Mouse (Mus musculus): ENCODE measurements around the gene Zdhhc19.

The Zdhhc19 gene

DNA sequence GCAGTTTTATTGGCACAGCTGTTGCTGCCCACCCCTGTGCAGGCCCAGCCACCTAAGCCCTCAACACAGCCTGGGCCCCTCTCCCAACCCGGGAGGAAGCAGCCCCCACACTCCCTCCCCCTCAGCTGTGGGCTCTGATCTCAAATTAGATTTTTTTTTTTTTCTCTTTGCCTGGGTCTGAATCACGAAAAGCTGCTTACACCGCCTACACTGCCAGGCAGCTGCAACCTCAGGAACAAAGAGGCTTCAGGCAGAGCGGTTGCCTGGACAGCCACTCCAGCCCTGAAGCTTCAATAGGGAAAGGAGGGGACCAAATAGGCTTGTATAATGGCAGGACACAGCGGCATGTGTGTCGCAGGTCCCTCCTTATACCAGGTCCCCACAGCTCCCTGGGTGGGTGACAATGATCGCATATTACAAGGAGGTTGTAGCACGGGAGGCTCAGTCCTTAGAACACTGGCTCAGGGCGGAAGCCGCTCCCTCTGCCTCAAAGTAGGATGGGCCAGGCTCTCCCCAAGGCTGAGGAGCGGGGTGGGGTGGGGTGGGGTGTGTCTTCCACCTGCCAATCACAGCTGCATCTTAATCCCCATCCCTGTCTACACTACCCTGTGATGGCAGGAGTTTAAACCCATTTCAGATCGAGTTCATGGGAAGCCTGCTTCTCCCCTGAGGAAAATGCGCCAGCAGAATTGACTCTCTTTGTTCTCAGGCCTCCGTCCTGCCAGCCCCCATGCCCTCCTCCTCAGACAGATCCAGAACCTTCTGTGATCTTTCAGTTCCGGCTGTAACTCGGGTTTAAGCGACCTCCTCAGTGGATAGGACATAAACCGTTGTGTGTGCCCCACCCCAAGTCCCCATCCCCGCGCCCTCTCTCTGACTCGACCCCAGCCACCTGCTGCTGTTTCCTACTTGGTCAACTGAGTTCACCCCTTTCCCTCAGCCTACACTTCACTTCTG is 20.2 kb downstream of the Zdhhc19 start:
- DNase-seq (ENCODE audit: low spot score in 2 of 2) = peak; percentile 83 to 86

DNA sequence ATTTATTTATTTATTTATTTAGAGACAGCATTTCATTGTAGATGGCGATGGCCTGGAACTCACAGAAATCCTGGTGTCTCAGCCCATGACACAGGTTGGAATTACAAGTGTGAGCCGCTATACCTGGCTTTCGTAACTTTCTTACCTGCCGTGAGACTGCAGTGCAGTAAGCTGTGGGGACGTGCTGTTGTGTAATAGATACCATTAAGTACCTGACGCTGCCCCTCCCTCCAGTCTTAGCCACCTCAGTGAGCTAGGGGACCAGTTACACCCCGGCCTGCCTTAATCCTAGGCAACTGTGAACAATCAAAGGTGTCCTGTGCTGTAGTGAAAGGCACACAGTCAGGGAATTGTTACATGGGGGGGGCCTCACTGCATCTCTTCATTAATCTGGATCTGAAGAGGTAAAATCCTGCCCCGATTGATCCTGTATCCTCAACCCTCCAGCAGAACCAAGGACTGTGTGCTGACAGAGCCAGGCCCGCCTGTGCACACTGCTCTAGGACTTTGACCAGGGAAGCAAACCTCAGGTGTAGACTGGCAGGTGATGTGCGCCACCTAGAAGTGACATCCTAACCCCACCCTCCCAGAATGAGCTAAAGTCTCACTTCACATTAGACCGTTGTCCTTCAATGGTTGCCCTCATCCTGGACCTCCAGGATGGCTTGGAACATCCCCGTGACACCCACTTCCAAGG is 21.9 kb downstream of the Zdhhc19 start:
- DNase-seq (ENCODE audit: low spot score in 2 of 2) = no peak

- no peak for DNase-seq (ENCODE audit: low spot score in 2 of 2)
Measured at GRCm38 (mm10) chr16:32519656-32520371, 23.7 kb downstream of the Zdhhc19 start.

DNA sequence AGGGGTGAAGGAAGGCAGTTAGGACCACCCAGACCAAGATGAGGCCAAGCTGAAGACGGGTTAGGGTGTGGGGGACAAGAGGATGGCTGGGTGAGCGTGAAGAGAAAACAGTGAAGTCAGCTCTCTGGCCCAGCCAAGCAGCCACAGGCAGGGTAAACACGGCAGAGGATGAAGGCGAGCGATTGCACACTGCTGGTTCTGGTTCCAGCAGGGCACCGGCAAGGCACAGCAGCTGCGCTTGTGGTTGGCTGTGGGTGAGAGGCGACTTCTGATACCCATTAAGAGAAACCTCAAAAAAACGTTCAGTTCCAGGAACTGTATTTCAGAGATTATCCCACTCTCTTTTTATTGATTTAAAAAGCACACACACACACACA is 24.3 kb downstream of the Zdhhc19 start:
- DNase-seq (ENCODE audit: low spot score in 2 of 2) = no peak

GRCm38 (mm10) chr16:32522578-32523194 is 26.6 kb downstream of the Zdhhc19 start:
- no peak for DNase-seq (ENCODE audit: low spot score in 2 of 2)

- no peak for DNase-seq (ENCODE audit: low spot score in 2 of 2)
Measured at GRCm38 (mm10) chr16:32523462-32524243, 27.6 kb downstream of the Zdhhc19 start.

GRCm38 (mm10) chr16:32524244-32524615 is 28.2 kb downstream of the Zdhhc19 start:
- no peak for DNase-seq (ENCODE audit: low spot score in 2 of 2)

DNA sequence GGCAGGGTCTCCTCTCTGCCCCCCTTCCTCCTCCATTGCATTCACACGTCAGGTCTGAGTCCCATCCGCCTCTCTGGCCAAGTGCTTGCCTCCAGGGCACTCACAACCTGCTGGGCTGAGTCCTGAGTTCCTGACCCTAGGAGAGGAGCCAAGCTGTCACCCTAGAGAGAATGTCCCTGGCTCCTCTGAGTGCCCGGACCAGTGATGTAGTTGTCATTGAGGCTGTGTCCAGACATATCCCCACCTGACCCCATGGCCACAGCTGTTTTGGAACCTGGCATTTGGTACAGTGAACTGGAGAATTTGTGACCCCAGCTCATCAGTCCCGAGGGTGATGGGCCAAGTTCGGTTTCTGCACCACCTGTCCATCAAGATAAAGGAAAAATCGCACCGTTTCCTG is 30.8 kb downstream of the Zdhhc19 start:
- DNase-seq (ENCODE audit: low spot score in 2 of 2) = no peak

DNA sequence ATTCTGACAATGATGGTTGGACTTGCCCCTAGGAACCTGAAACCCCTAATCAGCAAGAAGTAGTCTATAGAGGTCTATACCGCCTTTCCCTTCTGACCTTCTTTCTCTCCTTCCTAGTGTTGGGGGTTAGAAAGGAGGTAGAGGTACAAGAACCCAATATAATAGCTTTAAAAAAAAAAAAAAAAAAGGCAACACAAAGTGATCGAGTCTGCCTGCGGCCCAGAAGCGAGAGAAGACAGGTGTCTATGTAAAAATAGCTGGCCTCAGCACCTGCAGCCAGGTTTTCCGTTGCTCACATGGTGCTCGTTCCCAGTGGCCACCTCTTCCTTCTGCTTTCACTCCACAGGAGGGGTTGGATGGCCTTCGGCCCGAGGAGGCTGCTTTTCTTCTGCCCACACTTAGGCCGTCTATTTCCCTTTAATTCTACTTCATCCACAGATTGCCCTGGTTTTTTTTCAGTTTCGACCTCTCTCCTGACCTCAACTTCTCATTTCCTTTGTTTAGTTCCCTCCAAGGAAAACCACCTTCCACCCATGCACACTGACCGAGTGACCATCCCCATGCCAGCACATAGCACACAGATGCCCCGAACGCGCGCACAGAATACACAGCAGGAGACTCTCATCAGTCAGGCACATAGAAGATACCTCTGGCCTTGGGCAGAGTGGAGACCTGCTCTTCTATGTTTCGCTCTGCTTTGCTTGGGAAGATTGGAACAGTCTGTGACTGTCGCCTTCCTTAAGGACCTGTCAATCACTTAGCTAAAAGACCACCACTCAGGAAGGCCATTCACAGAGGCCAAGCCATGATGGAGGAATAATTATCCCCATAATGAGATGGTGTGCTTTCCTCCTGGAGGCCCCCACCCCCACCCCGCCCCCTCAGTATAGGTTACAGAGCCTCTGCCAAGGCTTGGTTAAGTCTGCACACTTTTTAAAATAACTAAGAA is 37.1 kb downstream of the Zdhhc19 start:
- DNase-seq (ENCODE audit: low spot score in 2 of 2) = no peak

DNA sequence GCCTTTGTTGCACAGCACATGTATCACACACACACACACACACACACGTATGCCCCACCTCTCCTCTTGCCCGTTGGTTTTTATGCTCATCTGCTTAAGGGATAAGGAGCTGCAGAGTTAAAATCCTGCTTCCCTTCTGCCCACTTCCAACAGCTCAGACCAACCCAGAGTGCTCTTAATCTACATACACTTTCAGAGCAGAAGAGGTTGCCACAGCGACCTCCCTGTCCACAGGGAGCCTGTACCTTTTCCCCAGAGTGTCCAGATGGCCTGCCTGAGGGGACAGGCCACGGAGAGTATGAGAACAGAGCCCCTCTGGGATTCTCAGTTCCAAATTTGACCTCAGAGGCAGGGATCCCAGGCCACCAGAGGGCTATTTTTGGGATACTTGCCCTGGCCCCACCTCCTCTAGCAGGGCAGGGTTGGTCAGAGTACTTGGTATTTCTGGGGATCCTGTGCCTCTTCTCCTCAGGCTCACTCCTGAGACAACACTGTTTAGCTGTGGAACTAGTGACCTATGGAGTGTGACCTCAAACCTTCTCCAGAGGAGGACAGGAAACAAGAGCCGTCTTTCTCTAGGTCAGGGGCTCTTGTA is 39.2 kb downstream of the Zdhhc19 start:
- DNase-seq (ENCODE audit: low spot score in 2 of 2) = no peak

DNA sequence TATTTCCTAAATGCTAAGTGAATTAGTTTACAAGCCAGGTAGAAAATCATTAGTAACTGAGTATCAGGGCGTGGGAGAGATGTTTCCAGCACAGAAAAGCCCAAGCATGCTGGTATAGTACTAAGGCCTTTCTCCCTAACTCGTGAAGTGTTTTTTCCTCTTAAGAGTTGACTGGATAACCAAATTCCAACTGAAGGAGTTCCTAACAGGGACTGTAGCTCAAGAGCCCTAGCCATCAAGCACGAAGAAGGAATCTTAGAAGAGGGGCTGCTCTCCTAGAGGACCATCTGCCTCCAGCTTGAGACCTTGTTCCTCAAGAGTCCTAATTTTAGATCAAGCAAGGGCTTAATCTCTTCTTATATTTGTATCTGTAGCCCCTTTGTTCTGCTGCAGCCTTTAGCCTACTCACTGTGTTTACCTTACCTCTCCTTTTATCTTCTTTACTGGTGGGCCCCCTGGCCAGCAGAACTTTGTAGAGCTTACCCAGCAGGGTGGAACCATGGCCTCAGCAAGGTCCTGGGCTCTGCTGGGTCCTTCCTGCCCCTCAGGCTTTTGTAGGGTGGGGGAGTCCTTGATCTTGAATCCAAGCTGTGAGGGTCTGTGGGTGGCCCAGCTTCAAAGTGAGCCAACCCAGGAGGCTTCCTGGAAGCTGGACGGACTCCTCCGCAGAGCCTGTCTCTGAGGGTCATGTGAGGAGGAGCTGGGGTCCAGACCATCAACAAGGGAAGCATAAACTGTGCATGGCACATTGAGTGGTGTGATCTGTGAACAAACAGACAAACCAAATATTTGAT is 42.0 kb downstream of the Zdhhc19 start:
- no peak for DNase-seq (ENCODE audit: low spot score in 2 of 2)

- DNase-seq (ENCODE audit: low spot score in 2 of 2) = no peak
Measured at GRCm38 (mm10) chr16:32538761-32539255, 42.7 kb downstream of the Zdhhc19 start.

DNA sequence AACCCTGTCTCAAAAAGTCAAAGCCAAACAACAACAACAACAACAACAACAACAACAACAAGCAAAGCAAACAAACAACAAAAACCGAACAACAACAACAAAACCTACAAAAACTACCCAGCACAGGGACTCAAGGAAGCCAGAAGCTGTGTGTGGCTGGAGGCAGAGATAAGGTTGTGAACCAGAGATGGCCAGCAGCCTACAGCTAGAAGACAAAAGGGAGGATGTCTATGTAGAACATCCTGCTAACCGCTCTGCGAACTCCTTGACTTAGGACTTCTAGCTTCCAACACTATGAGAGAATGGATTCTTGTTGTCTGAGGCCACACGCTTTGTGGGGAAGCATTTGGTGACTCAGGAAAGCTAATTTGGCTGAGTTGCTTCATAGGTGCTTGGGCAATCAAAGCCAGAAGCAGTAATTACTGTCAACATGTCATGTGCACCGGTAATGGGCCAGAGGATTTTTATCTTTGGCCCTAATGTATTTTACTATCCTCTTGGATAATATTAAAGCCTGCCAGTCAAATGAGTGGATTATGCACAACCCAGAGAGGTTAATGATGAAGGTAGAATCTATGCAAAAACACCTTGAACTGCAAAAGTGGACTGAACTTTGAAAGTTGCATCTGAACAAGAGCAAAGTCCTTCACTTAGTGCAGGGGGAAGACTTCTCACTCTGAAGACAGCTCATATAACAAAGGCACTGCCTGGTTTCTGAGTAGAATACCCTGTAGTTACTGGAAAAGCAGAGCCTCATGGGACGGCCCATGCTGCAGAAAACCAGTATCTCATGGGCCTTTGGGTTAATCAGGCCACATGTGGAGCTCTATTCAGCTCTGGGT is 45.5 kb downstream of the Zdhhc19 start:
- no peak for DNase-seq (ENCODE audit: low spot score in 2 of 2)

DNA sequence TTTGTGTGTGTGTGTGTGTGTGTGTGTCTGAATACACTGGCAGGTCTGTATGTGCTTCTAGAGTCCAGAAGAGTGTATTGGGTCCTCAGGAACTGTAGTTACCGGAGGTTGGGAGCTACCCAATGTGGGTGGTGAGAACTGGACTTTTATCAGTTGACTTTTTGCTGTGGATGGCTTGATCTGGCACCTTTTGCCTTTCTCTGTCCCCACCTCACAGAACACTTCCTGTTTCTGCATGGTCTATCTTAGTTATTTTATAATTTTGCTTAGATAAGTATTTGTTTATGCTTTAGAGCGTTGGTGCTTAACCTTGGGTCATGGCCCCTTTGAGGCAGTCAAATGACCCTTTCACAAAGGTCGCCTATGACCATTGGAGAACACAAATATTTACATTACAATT is 47.4 kb downstream of the Zdhhc19 start:
- no peak for DNase-seq (ENCODE audit: low spot score in 2 of 2)

DNA sequence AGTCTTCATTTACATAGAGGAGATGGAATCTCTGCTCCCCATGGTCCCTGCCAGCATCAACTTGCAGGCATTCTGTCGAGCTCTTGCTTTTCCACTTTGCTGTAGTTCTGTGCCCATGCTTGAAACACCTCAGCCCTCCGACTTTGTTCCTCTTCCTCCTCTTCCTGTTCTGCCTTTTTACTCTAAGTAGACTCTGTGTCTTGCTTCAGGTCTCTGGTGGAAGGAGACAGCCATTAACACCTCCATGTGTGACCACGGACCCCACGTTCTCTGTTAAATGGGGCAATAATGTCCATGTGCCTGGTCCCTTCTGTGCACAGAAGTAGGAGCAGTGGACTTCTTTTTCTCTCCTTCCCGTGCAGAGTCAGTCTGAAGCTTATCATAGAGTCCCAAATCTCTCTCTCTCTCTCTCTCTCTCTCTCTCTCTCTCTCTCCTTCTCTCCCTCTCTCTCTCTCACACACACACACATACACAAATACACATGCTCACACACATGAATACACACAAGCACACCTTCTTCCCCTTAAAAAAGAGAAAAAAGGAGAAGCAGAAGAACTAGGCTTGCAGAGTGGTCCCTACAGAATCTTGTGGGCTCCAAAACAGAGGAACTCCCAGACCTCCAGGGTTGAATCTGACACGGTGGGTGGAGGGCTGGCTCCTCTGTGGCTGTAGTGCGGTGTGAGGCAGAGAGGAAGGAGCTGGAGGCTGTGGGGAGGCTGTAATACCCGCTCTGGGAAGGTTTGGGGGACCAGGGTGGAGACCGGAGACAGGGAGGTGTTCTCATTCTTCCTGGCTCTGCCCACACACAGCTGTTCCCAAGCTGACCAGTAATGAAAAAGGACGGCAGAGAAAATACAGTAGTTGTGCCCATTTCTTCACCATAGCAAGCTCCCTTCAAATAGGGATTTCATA is 51.3 kb downstream of the Zdhhc19 start:
- no peak for DNase-seq (ENCODE audit: low spot score in 2 of 2)

DNA sequence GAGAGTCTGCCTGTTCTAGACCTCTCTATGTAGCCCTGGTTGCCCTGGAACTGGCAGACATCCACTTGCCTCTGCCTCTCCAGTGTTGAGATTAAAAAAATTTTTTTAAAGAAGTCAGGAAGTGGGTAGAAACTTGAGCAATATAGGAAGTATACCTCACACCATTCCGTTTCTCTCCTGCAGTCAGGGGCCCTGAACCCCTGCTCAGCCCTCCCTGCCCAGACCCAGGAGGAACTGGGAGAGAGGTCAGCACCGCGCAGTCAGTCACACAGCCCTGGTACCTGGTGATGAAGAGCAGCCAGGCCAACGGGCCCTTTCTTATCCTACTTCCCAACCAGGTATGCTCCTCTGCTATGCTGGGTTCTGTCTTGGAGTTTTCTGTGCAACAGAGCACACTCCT is 54.0 kb downstream of the Zdhhc19 start:
- no peak for DNase-seq (ENCODE audit: low spot score in 2 of 2)

DNA sequence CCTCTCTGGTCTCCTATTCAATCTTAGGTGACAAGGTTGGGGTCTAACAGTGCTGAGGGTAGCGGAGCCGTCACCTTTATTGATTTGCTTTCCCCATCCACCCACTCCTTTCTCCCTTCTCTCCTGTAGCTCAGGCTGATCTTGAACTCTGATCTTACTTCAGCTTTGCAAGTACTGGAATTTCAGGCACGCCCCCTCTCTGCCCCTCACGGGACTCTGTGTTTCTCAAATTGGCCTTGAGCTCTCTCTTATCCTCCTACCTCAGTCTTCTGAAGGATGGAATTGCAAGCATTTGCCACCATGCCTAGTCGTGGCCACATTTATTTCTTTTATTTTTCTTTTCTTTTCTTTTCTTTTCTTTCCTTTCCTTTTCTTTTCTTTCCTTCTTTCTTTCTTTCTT is 54.4 kb downstream of the Zdhhc19 start:
- DNase-seq (ENCODE audit: low spot score in 2 of 2) = no peak
